Mouse (Mus musculus) thymus, adult 18-20 months (tissue): Measurements from ENCODE around the gene Nf2.

ENCODE experiments used
- DNase-seq, 2 experiments: peaks; one replicate each; pipeline ENCODE4 v3.0.0; 2022; ENCODE audit warnings: mixed read lengths in 2 of 2

Nf2 gene

GRCm38 (mm10) chr11:4744691-4745090 is 104.6 kb downstream of the Nf2 start:
- no peak for DNase-seq

GRCm38 (mm10) chr11:4740785-4741184 is 108.6 kb downstream of the Nf2 start:
- no peak for DNase-seq

- no peak for DNase-seq
Observed at GRCm38 (mm10) chr11:4738719-4739118, 110.6 kb downstream of the Nf2 start.

- no peak for DNase-seq
Observed at GRCm38 (mm10) chr11:4737682-4738081, 111.7 kb downstream of the Nf2 start.

GRCm38 (mm10) chr11:4736355-4736754 is 113.0 kb downstream of the Nf2 start:
- DNase-seq = no peak

GRCm38 (mm10) chr11:4734179-4734578 is 115.2 kb downstream of the Nf2 start:
- no peak for DNase-seq

- DNase-seq = no peak
Observed at GRCm38 (mm10) chr11:4731781-4732180, 117.6 kb downstream of the Nf2 start.

- DNase-seq = no peak
Observed at GRCm38 (mm10) chr11:4730913-4731312, 118.4 kb downstream of the Nf2 start.

GRCm38 (mm10) chr11:4730096-4730495 is 119.2 kb downstream of the Nf2 start:
- no peak for DNase-seq

- DNase-seq = no peak
Observed at GRCm38 (mm10) chr11:4729603-4730002, 119.7 kb downstream of the Nf2 start.

GRCm38 (mm10) chr11:4721728-4722127 is 127.6 kb downstream of the Nf2 start:
- no peak for DNase-seq

GRCm38 (mm10) chr11:4720900-4721580 is 128.3 kb downstream of the Nf2 start:
- no peak for DNase-seq

GRCm38 (mm10) chr11:4720393-4720792 is 128.9 kb downstream of the Nf2 start:
- DNase-seq = no peak

- no peak for DNase-seq
Observed at GRCm38 (mm10) chr11:4719961-4720360, 129.4 kb downstream of the Nf2 start.

GRCm38 (mm10) chr11:4718548-4718947 is 130.8 kb downstream of the Nf2 start:
- DNase-seq = no peak

- DNase-seq = no peak
Observed at GRCm38 (mm10) chr11:4716530-4717236, 132.7 kb downstream of the Nf2 start.
